10 mouse cellular contexts compared by ENCODE assay signal in the genomic region with DNA sequence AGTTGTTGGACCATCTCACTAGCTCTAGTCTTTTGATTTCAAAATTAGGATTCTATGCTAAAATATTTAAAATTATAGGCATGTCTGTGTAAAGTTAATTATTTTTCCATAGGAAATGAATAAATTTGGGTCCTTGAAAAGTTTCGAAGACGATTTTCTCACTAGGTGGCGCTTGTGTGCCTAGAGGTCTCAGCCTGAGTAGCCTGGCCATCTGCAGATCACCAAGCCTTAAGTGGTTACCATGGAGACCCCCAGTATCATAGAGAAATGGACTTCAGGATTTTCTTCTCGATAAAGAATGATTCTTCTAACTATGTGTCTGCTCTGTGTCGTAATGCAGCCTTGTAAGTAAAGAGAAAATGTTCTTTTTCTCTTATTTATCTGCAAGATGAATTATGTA. TPM values are rescaled to one million over a fixed set of nuclear protein-coding genes. Genes with fewer than 3 reads are reported as not detected.
DNase-seq lines count a peak whose midpoint lies in the region; ATAC-seq and TF ChIP-seq lines count a peak whose summit lies in the region.
"Had no signal": no experiment of that assay in that cellular context is flagged by ENCODE, and none has a peak within 500 bp of the region (broad histone marks: within the 10 kb centered on the region; RNA-seq: fewer than 3 reads in every experiment).

No protein-coding gene starts in this region.

- no peak overlapping the region for H3K27ac ChIP-seq in gastrocnemius, adult 2 months
- no peak overlapping the region for H3K27ac ChIP-seq in hindbrain, embryonic 16.5 days (ENCODE audit: low read depth, low read length)
- H3K27ac ChIP-seq: limb, embryonic 12.5 days had no signal

- no peaks in the 10 kb centered on the region for H3K9me3 ChIP-seq in hindbrain, embryonic 16.5 days (ENCODE audit: control insufficient read depth, low read length)
- H3K9me3 ChIP-seq: limb, embryonic 12.5 days had no signal

- H3K27me3 ChIP-seq in hindbrain, embryonic 16.5 days (replicated peaks; ENCODE audit: control insufficient read depth, insufficient read depth, low read length): no peaks in the 10 kb centered on the region

- no peak overlapping the region for H3K9ac ChIP-seq in hindbrain, embryonic 16.5 days (ENCODE audit: low read depth, low read length)
- H3K9ac ChIP-seq: limb, embryonic 12.5 days had no signal

- no peak overlapping the region for H3K4me2 ChIP-seq in hindbrain, embryonic 16.5 days (ENCODE audit: low read length)
- H3K4me2 ChIP-seq: limb, embryonic 12.5 days had no signal

- intact Hi-C loops in gastrocnemius, adult 2 months (cut with DNase I): loop anchor here (2.0 kb wide), 1 partner anchor 383 kb away; no protein-coding TSS in a partner anchor
- intact Hi-C loops in gastrocnemius, postnatal 14 days (cut with DNase I; ENCODE audit: low total_unique reads): no loop called here

- no peaks in the 10 kb centered on the region for H3K36me3 ChIP-seq in hindbrain, embryonic 16.5 days (ENCODE audit: control insufficient read depth, insufficient read depth, low read length)
- H3K36me3 ChIP-seq: limb, embryonic 12.5 days had no signal

- TF ChIP-seq CTCF in gastrocnemius, adult 2 months (IDR thresholded peaks at IDR 0.05): peak; percentile 55

- 11% methylated on average over 5 of the region's 5 CpGs for WGBS in hindbrain, embryonic 16.5 days

- peak; percentile 72; the same call in 1 of the 2 replicates for ATAC-seq in hindbrain, embryonic 16.5 days

- no peak for DNase-seq in gastrocnemius, adult 2 months
- DNase-seq in gastrocnemius, postnatal 14 days: no peak
- peak; percentile 46 to 51 for DNase-seq in right cerebral cortex, adult 2 months (ENCODE audit: low spot score in 2 of 2)
- DNase-seq in right cerebral cortex, postnatal 36 days (ENCODE audit: low spot score in 2 of 2): no peak
- DNase-seq in retina, embryonic 14.5 days (ENCODE audit: low spot score): peak; percentile 82
- no peak for DNase-seq in spleen, adult 18-20 months
- no peak for DNase-seq in thymus, postnatal 0 days (ENCODE audit: low spot score)

- H3K4me1 ChIP-seq in hindbrain, embryonic 16.5 days (ENCODE audit: control insufficient read depth, insufficient read depth, low read depth, low read length): no peaks in the 10 kb centered on the region
- H3K4me1 ChIP-seq: limb, embryonic 12.5 days had no signal

- no peak overlapping the region for H3K4me3 ChIP-seq in gastrocnemius, adult 2 months
- no peak overlapping the region for H3K4me3 ChIP-seq in hindbrain, embryonic 16.5 days (ENCODE audit: low read length)
- H3K4me3 ChIP-seq: limb, embryonic 12.5 days had no signal

RNA-seq across cellular contexts. Expression of a gene that starts 27.2 kb away (rescaled TPM):
- total RNA-seq in gastrocnemius, adult 2 months (2021): not detected
- not detected for total RNA-seq in gastrocnemius, postnatal 14 days (2021)
- 2.2 and 3.6 TPM in 2 replicates for polyA plus RNA-seq in hindbrain, embryonic 16.5 days (2015; fragmentation: Nextera tagmentation; extraction: Ambion mirVana)
- 0.08 TPM in 2 replicates for polyA plus RNA-seq in thymus, postnatal 0 days (2015; fragmentation: Nextera tagmentation; extraction: Ambion mirVana)

RNA-seq across cellular contexts. Expression of a gene that starts 57.1 kb away (rescaled TPM):
- not detected for total RNA-seq in gastrocnemius, adult 2 months (2021)
- total RNA-seq in gastrocnemius, postnatal 14 days (2021): not detected
- polyA plus RNA-seq in hindbrain, embryonic 16.5 days (2015; fragmentation: Nextera tagmentation; extraction: Ambion mirVana): not detected in 2 replicates
- polyA plus RNA-seq in thymus, postnatal 0 days (2015; fragmentation: Nextera tagmentation; extraction: Ambion mirVana): not detected in 2 replicates
- polyA plus RNA-seq: limb, embryonic 12.5 days; small intestine, adult 2 months had no signal

Comparison
In these comparisons a context has a peak if more than half of its experiments do, and no peak if none do; other contexts are left out.
1. DNase-seq: peak in right cerebral cortex, adult 2 months (2 of 2) and retina, embryonic 14.5 days (single experiment); none in gastrocnemius, adult 2 months (single experiment), gastrocnemius, postnatal 14 days (single experiment), right cerebral cortex, postnatal 36 days (0 of 2), spleen, adult 18-20 months (0 of 2) and thymus, postnatal 0 days (single experiment).